Mouse (Mus musculus): ENCODE measurements around the gene Slc36a2. TPM values are rescaled to one million over a fixed set of nuclear protein-coding genes. Genes with fewer than 3 reads are reported as not detected.

Slc36a2 gene
- total and polyA plus RNA-seq, 3 experiments: 0.04 to 0.17 TPM; not detected in 1

- no peaks in the 10 kb centered on the region for H3K36me3 ChIP-seq (replicated peaks in 1 of 2; ENCODE audit: control insufficient read depth in 1 of 2, insufficient read depth in 1 of 2, low read length in 1 of 2)
- no peak for TF ChIP-seq POLR2AphosphoS2 (IDR thresholded peaks at IDR 0.05; ENCODE audit: low read depth, low read length)
- TF ChIP-seq RAD21 (IDR thresholded peaks at IDR 0.05; ENCODE audit: low read depth, low read length): no peak
- TF ChIP-seq EP300 (IDR thresholded peaks at IDR 0.05; ENCODE audit: low read length): peak; percentile 30; the same call in 1 of the 2 replicates
- TF ChIP-seq UBTF (IDR thresholded peaks at IDR 0.05; ENCODE audit: low read depth, low read length): no peak
- TF ChIP-seq BHLHE40 (IDR thresholded peaks at IDR 0.05; ENCODE audit: low read depth, low read length): no peak
- TF ChIP-seq JUND (conservative IDR thresholded peaks at IDR 0.05; ENCODE audit: low read depth, low read length): no peak
- peak; percentile 54 for TF ChIP-seq IRF4 (IDR thresholded peaks at IDR 0.05; ENCODE audit: low read depth, low read length)
- TF ChIP-seq ZC3H11A (IDR thresholded peaks at IDR 0.05; ENCODE audit: low read depth, low read length): no peak
- TF ChIP-seq ZKSCAN1 (IDR thresholded peaks at IDR 0.05; ENCODE audit: borderline replicate concordance, low read depth, low read length): no peak
- no peak for TF ChIP-seq USF2 (conservative IDR thresholded peaks at IDR 0.05; ENCODE audit: low read depth, low read length)
- TF ChIP-seq CHD2 (IDR thresholded peaks at IDR 0.05; ENCODE audit: low read length): 0 out of 2 replicates have a peak, but pooled peaks have one; percentile 54
- no peak for TF ChIP-seq ELF1 (IDR thresholded peaks at IDR 0.05; ENCODE audit: low read depth, low read length)
- peak; percentile 49; the same call in 1 of the 2 replicates for TF ChIP-seq MAZ (IDR thresholded peaks at IDR 0.05; ENCODE audit: low read depth, low read length)
- no peak for TF ChIP-seq ETS1 (conservative IDR thresholded peaks at IDR 0.05; ENCODE audit: low read depth, low read length)
- TF ChIP-seq KAT2A (IDR thresholded peaks at IDR 0.05; ENCODE audit: insufficient replicate concordance, low read length): no peak
- H3K27me3 ChIP-seq (replicated peaks): no peaks in the 10 kb centered on the region
- dilution Hi-C loops (cut with MboI; ENCODE audit: extremely low pct_ligation_motif_present, extremely low pct_unique_long_range_greater_than_20kb, low sequenced_read_pairs) (no loop called here), in situ Hi-C loops (cut with MboI; ENCODE audit: low pct_ligation_motif_present, low pct_unique_long_range_greater_than_20kb, low sequenced_read_pairs) (loop anchor here (5.0 kb wide), 1 partner anchor 56 kb away; no protein-coding TSS in a partner anchor)
- no peaks in the 10 kb centered on the region for H3K79me2 ChIP-seq (replicated peaks; ENCODE audit: control insufficient read depth, extremely low read depth, insufficient read depth, poor library complexity, severe bottlenecking)
- no peak overlapping the region for H3K9ac ChIP-seq (ENCODE audit: insufficient read depth, low read depth)
- H3K27ac ChIP-seq (ENCODE audit: insufficient read depth, low read depth): no peak overlapping the region
- H3K4me3 ChIP-seq (replicated peaks in 1 of 3; ENCODE audit: low read depth in 2 of 3, low read length in 2 of 3, poor library complexity in 1 of 3): no peak overlapping the region
- H3K4me1 ChIP-seq (ENCODE audit: control insufficient read depth in 1 of 2, insufficient read depth in 2 of 2): peaks cover 14 to 32% of the 10 kb centered on the region in 2 experiments
- H3K4me2 ChIP-seq (ENCODE audit: insufficient read depth, low read depth, poor library complexity, severe bottlenecking): no peak overlapping the region
- H3K9me3 ChIP-seq (replicated peaks; ENCODE audit: low read length): peaks cover 14% of the 10 kb centered on the region
- peak; percentile 47 for DNase-seq (ENCODE audit: extremely low read depth)
Measured at GRCm38 (mm10) chr11:55148461-55148860, 36.4 kb downstream of the Slc36a2 start.

- DNase-seq (ENCODE audit: extremely low read depth): peak; percentile 44
- TF ChIP-seq IRF4 (IDR thresholded peaks at IDR 0.05; ENCODE audit: low read depth, low read length) (peak; percentile 72; the same call in 1 of the 2 replicates), MYC (IDR thresholded peaks at IDR 0.05; ENCODE audit: low read depth, low read length) (peak; percentile 78), MXI1 (IDR thresholded peaks at IDR 0.05; ENCODE audit: low read depth, low read length) (peak; percentile 54; the same call in 1 of the 2 replicates), ZNF384 (IDR thresholded peaks at IDR 0.05; ENCODE audit: low read depth, low read length) (no peak), RCOR1 (conservative IDR thresholded peaks at IDR 0.05; ENCODE audit: low read depth, low read length) (0 out of 2 replicates have a peak, but pooled peaks have one; percentile 16), MAZ (IDR thresholded peaks at IDR 0.05; ENCODE audit: low read depth, low read length) (no peak), BHLHE40 (IDR thresholded peaks at IDR 0.05; ENCODE audit: low read depth, low read length) (0 out of 2 replicates have a peak, but pooled peaks have one; percentile 5), HCFC1 (IDR thresholded peaks at IDR 0.05; ENCODE audit: low read depth, low read length) (no peak), ZMIZ1 (IDR thresholded peaks at IDR 0.05; ENCODE audit: low read depth, low read length) (no peak), USF1 (IDR thresholded peaks at IDR 0.05; ENCODE audit: low read depth, low read length) (no peak), TBP (conservative IDR thresholded peaks at IDR 0.05; ENCODE audit: low read depth, low read length) (no peak), GABPA (IDR thresholded peaks at IDR 0.05; ENCODE audit: insufficient replicate concordance, low read depth, low read length) (no peak), PAX5 (IDR thresholded peaks at IDR 0.05; ENCODE audit: low read length) (no peak), SIN3A (IDR thresholded peaks at IDR 0.05; ENCODE audit: low read length) (peak; percentile 57; the same call in 1 of the 2 replicates), TCF12 (IDR thresholded peaks at IDR 0.05; ENCODE audit: low read depth, low read length) (no peak), MAFK (IDR thresholded peaks at IDR 0.05; ENCODE audit: insufficient replicate concordance, low read length) (0 out of 2 replicates have a peak, but pooled peaks have one; percentile 22), CHD1 (IDR thresholded peaks at IDR 0.05; ENCODE audit: low read depth, low read length) (no peak), POLR2AphosphoS2 (IDR thresholded peaks at IDR 0.05; ENCODE audit: low read depth, low read length) (no peak), POLR2A (IDR thresholded peaks at IDR 0.05; ENCODE audit: low read depth, low read length) (no peak), E2F4 (IDR thresholded peaks at IDR 0.05; ENCODE audit: insufficient replicate concordance, low read depth, low read length) (no peak), KAT2A (IDR thresholded peaks at IDR 0.05; ENCODE audit: insufficient replicate concordance, low read length) (no peak), ZKSCAN1 (IDR thresholded peaks at IDR 0.05; ENCODE audit: borderline replicate concordance, low read depth, low read length) (no peak), UBTF (IDR thresholded peaks at IDR 0.05; ENCODE audit: low read depth, low read length) (no peak)
Measured at GRCm38 (mm10) chr11:55147423-55147822, 37.5 kb downstream of the Slc36a2 start.

More at GRCm38 (mm10) chr11:55147423-55147822, 37.5 kb downstream of the Slc36a2 start:
- Histone ChIP-seq H3K27me3 (replicated peaks) (no peaks in the 10 kb centered on the region), H3K4me1 (ENCODE audit: control insufficient read depth in 1 of 2, insufficient read depth in 2 of 2) (peaks cover 14 to 32% of the 10 kb centered on the region in 2 experiments), H3K79me2 (replicated peaks; ENCODE audit: control insufficient read depth, extremely low read depth, insufficient read depth, poor library complexity, severe bottlenecking) (no peaks in the 10 kb centered on the region), H3K4me3 (replicated peaks in 1 of 3; ENCODE audit: low read depth in 2 of 3, low read length in 2 of 3, poor library complexity in 1 of 3) (no peak overlapping the region), H3K4me2 (ENCODE audit: insufficient read depth, low read depth, poor library complexity, severe bottlenecking) (no peak overlapping the region), H3K9ac (ENCODE audit: insufficient read depth, low read depth) (no peak overlapping the region), H3K36me3 (replicated peaks in 1 of 2; ENCODE audit: control insufficient read depth in 1 of 2, insufficient read depth in 1 of 2, low read length in 1 of 2) (no peaks in the 10 kb centered on the region), H3K9me3 (replicated peaks; ENCODE audit: low read length) (peaks cover 10% of the 10 kb centered on the region), H3K27ac (ENCODE audit: insufficient read depth, low read depth) (peak overlapping the region; percentile 15)
- in situ Hi-C loops (cut with MboI; ENCODE audit: low pct_ligation_motif_present, low pct_unique_long_range_greater_than_20kb, low sequenced_read_pairs) (loop anchor here (5.0 kb wide), 1 partner anchor 55 kb away; no protein-coding TSS in a partner anchor), dilution Hi-C loops (cut with MboI; ENCODE audit: extremely low pct_ligation_motif_present, extremely low pct_unique_long_range_greater_than_20kb, low sequenced_read_pairs) (no loop called here)
